Mouse (Mus musculus): ENCODE measurements at regions not wholly inside any gene's neighbourhood (a gene's known extent, or its start where the extent isn't known, plus 50 kb on each side); places are given as distances from the start of the nearest gene placed in this dataset.

GRCm38 (mm10) chr4:91071263-91071662, 329.3 kb downstream of the Elavl2 start:
- intact Hi-C loops (cut with DNase I) = no loop called here
- no peak for DNase-seq

- intact Hi-C loops (cut with DNase I) = no loop called here
- DNase-seq = no peak
Measured at GRCm38 (mm10) chr4:91060933-91061332, 339.7 kb downstream of the Elavl2 start.

GRCm38 (mm10) chr4:91051913-91052312, 348.7 kb downstream of the Elavl2 start:
- no peak for DNase-seq

GRCm38 (mm10) chr4:91029462-91029861, 371.1 kb downstream of the Elavl2 start:
- DNase-seq = no peak

More at GRCm38 (mm10) chr4:91051913-91052312, 348.7 kb downstream of the Elavl2 start:
- intact Hi-C loops (cut with DNase I) = no loop called here

GRCm38 (mm10) chr4:91028013-91028626, 372.5 kb downstream of the Elavl2 start:
- DNase-seq = no peak
- intact Hi-C loops (cut with DNase I) = no loop called here

More at GRCm38 (mm10) chr4:91029462-91029861, 371.1 kb downstream of the Elavl2 start:
- intact Hi-C loops (cut with DNase I) = no loop called here

- DNase-seq = no peak
- intact Hi-C loops (cut with DNase I) = no loop called here
Measured at GRCm38 (mm10) chr4:90996388-90997092, 404.0 kb downstream of the Elavl2 start.

GRCm38 (mm10) chr4:90964658-90965057, 435.9 kb downstream of the Elavl2 start:
- DNase-seq = no peak
- intact Hi-C loops (cut with DNase I) = no loop called here

GRCm38 (mm10) chr4:90943687-90944385, 456.7 kb downstream of the Elavl2 start:
- intact Hi-C loops (cut with DNase I) = no loop called here
- DNase-seq = no peak

GRCm38 (mm10) chr4:90917312-90918107, 483.1 kb downstream of the Elavl2 start:
- DNase-seq = no peak
- intact Hi-C loops (cut with DNase I) = no loop called here

- DNase-seq = no peak
- intact Hi-C loops (cut with DNase I) = no loop called here
Measured at GRCm38 (mm10) chr4:90906311-90906710, 494.3 kb downstream of the Elavl2 start.

GRCm38 (mm10) chr4:90868209-90868608, 532.4 kb downstream of the Elavl2 start:
- intact Hi-C loops (cut with DNase I) = no loop called here
- DNase-seq = no peak

GRCm38 (mm10) chr4:90860854-90861253, 539.7 kb downstream of the Elavl2 start:
- no peak for DNase-seq
- intact Hi-C loops (cut with DNase I) = no loop called here

GRCm38 (mm10) chr4:90839804-90840203, 560.8 kb downstream of the Elavl2 start:
- DNase-seq = no peak
- intact Hi-C loops (cut with DNase I) = no loop called here

- intact Hi-C loops (cut with DNase I) = no loop called here
- no peak for DNase-seq
Measured at GRCm38 (mm10) chr4:90799078-90799477, 580.5 kb downstream of the Zfp352 start.

- DNase-seq = no peak
Measured at GRCm38 (mm10) chr4:90798637-90799036, 580.0 kb downstream of the Zfp352 start.

GRCm38 (mm10) chr4:90797472-90797871, 578.9 kb downstream of the Zfp352 start:
- no peak for DNase-seq
- intact Hi-C loops (cut with DNase I) = no loop called here

More at GRCm38 (mm10) chr4:90798637-90799036, 580.0 kb downstream of the Zfp352 start:
- intact Hi-C loops (cut with DNase I) = no loop called here
